Mouse (Mus musculus) midbrain, embryonic 10.5 days (tissue): ENCODE measurements around the gene Cd320. TPM values are rescaled to one million over a fixed set of nuclear protein-coding genes. Genes with fewer than 3 reads are reported as not detected.
"Not testable (repeated sequence)": the region's sequence is repeated elsewhere in the genome, so short reads cannot be mapped to it uniquely, and the experiment has no call there.

Experiments
- DNase-seq: peaks from one replicate; pipeline ENCODE4 v3.0.0-alpha.2; 2017; ENCODE audit warnings: low spot score
- H3K27ac ChIP-seq: fragments of 300-500 bp; sonication (generic); replicated peaks from 2 replicates; pipeline ENCODE4 v1.5.1; 2016; ENCODE audit warnings: mild to moderate bottlenecking
- H3K27me3 ChIP-seq: fragments of 300-500 bp; sonication (generic); 2 replicates; pipeline ENCODE4 v1.6.1; 2016; ENCODE audit warnings: low read depth, mild to moderate bottlenecking; ENCODE audit not compliant: poor library complexity, severe bottlenecking
- H3K36me3 ChIP-seq: fragments of 300-500 bp; sonication (generic); 2 replicates; pipeline ENCODE4 v1.6.1; 2016; ENCODE audit warnings: mild to moderate bottlenecking, moderate library complexity
- H3K4me1 ChIP-seq: fragments of 300-500 bp; sonication (generic); 2 replicates; pipeline ENCODE4 v1.6.1; 2016
- H3K4me3 ChIP-seq: fragments of 300-500 bp; sonication (generic); 2 replicates; pipeline ENCODE4 v1.5.1; 2016; ENCODE audit warnings: mild to moderate bottlenecking, moderate library complexity
- H3K9me3 ChIP-seq: fragments of 300-500 bp; sonication (generic); replicated peaks from 2 replicates; pipeline ENCODE4 v1.6.1; 2016; ENCODE audit warnings: mild to moderate bottlenecking
- WGBS: fragments of 180-500 bp; shearing (Covaris S2); methylation state at CpG from one replicate; pipeline ENCODE4 v1.1.7; 2016; 5-methylcytosine and 5-hydroxymethylcytosine counted together
- microRNA-seq: library from miRNA; unstranded; fragments of <30 nt; microRNA quantifications from one replicate; pipeline ENCODE4, GENCODE M21; 2017
- polyA plus RNA-seq: library from polyadenylated mRNA; unstranded; fragments of >200 nt; fragmentation: Nextera tagmentation; extraction: Ambion mirVana; gene quantifications from 2 replicates; pipeline ENCODE4 v1.2.1, GENCODE M21; 2016

The Cd320 gene
- polyA plus RNA-seq, 1 experiment from 2014 or later, result 82.4 TPM

DNA sequence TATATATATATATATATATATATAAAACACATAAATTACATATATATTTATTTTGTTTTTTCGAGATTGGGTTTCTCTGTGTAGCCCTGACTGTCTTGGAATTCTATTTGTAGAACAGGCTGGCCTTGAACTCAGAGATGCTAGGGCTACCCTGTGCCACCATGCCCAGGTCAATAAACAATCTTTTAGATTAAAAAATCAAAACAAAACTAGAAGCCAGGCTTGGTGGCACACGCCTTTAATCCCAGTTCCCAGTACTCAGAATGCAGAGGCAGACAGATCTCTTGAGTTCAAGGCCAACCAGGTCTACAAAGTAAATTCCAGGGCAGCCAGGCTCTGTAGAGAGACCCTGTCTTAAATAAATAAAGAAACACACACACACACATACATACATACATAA lies 48.5 kb downstream of the Cd320 start:
- WGBS, result 64% methylated on average over 2 of the region's 2 CpGs
- Histone ChIP-seq H3K4me3 (no peak overlapping the region), H3K36me3 (peaks cover 13% of the 10 kb centered on the region), H3K27me3 (no peaks in the 10 kb centered on the region), H3K27ac (no peak overlapping the region), H3K9me3 (no peaks in the 10 kb centered on the region), H3K4me1 (peaks cover 19% of the 10 kb centered on the region)
- no peak for DNase-seq

DNA sequence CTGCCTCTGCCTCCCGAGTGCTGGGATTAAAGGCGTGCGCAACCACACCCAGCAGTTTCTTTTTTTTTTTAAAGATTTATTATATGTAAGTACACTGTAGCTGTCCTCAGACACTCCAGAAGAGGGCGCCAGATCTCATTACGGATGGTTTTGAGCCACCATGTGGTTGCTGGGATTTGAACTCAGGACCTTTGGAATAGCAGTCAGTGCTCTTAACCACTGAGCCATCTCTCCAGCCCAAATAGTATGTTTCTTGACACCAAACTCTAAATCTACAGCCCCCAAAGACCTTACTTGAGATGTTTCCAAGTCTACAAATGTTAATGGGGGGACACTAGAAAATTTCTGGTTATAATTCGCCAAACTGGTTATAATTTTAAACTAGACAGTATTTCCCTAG lies 49.0 kb downstream of the Cd320 start:
- H3K4me3 ChIP-seq, H3K27me3 ChIP-seq, H3K27ac ChIP-seq, H3K36me3 ChIP-seq, DNase-seq, H3K9me3 ChIP-seq: not testable (repeated sequence)
- peaks cover 19% of the 10 kb centered on the region for H3K4me1 ChIP-seq
- WGBS, result 70% methylated on average over 6 of the region's 6 CpGs

DNA sequence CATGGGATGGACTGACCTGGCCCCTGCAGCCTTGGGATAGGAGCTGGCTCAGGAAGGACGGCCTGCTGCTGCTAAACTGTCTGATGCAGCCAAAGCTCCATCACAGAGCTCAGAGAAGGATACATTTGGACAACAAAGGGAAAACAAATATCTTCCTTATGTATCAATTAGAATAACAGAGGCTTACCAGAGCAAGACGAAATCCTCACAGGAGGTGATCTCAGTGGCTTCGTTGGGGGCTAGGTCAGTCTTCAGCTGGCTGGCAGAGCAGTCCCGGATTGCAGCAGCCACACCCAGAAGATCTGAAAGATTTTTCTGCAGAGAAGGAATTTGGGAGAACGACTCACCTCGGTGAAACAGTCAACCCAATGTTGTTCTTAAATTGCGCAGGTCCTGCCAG lies 49.5 kb downstream of the Cd320 start:
- Histone ChIP-seq H3K4me3 (no peak overlapping the region), H3K36me3 (0 out of 2 replicates have a peak, but pooled peaks cover 4% of the 10 kb centered on the region), H3K9me3 (no peaks in the 10 kb centered on the region), H3K27me3 (no peaks in the 10 kb centered on the region), H3K27ac (no peak overlapping the region), H3K4me1 (peaks cover 19% of the 10 kb centered on the region)
- no peak for DNase-seq
- 16% methylated on average over 7 of the region's 7 CpGs for WGBS

DNA sequence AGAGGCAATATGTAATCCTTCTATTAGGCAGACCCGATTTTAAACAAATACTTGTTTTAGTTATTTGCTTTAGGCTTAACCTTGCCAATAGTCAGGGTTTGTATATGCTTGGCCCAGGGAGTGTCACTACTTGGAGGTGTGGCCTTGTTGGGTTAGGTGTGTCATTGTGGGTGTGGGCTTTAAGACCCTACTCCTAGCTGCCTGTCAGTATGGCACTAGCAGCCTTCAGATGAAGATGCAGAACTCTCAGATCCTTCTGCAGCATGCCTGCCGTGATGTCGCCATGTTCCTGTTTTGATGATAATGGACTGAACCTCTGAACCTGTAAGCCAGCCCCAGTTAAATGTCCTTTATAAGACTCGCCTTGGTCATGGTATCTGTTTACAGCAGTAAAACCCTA lies 50.1 kb downstream of the Cd320 start:
- H3K9me3 ChIP-seq, H3K36me3 ChIP-seq: not testable (repeated sequence)

DNA sequence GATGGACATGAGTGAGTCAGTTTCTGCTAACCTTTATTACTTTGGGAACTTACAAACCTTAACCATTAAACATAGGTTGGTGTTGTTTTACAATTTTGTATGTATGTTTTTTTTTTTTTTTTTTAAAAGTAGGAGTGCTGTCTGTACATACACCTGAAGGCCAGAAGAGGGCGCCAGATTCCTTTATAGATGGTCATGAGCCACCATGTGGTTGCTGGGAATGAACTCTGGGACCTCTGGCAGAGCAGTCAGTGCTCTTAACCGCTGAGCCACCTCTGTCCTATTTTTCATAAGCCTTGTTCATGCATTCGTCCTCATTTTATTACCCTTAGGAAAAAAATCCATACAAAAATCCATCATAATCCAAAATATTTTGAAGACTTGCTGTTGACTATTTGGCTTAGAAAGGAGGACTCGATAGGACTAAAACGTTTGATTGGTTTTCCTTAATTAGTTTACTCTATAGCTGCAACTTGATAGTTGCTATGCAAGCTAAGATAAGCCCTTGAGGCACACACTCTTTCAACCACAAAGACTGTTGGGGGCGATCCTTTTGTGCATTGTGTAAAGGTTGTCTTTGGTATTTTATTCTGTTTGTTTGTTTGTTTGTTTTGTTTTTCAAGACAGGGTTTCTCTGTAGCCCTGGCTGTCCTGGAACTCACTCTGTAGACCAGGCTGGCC lies 54.4 kb downstream of the Cd320 start:
- no peak overlapping the region for H3K4me3 ChIP-seq
- no peaks in the 10 kb centered on the region for H3K4me1 ChIP-seq
- H3K9me3 ChIP-seq, result no peaks in the 10 kb centered on the region
- H3K36me3 ChIP-seq, result no peaks in the 10 kb centered on the region
- 43% methylated on average over 6 of the region's 6 CpGs for WGBS
- no peaks in the 10 kb centered on the region for H3K27me3 ChIP-seq
- H3K27ac ChIP-seq, result no peak overlapping the region
- DNase-seq, result no peak

More for the DNA sequence above, 50.1 kb downstream of the Cd320 start:
- H3K4me1 ChIP-seq, result peaks cover 15% of the 10 kb centered on the region
- H3K27ac ChIP-seq, H3K4me3 ChIP-seq, H3K27me3 ChIP-seq, DNase-seq: not testable (repeated sequence)
- WGBS, result 76% methylated on average over 4 of the region's 4 CpGs

DNA sequence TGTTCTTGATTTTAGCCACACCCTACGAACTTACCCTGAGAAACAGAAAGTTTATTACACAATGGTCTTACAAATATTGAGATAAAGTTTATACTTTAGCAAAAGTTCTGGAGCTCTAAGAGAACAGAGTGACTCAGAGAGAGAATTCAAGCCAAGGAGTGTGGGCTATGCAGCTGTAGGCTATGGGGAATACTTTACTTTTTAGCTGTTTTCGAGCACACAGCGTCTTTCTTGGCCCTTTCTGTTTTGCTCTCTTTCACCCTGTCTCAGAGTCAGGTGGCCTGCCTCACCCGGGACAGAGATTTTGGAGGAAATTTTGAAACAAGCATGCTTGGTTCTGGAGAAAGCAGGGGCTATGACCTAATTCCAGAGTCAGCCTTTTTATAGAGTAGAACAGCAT lies 55.3 kb downstream of the Cd320 start:
- H3K4me1 ChIP-seq, DNase-seq, H3K4me3 ChIP-seq, H3K27me3 ChIP-seq, H3K36me3 ChIP-seq, H3K9me3 ChIP-seq, H3K27ac ChIP-seq: not testable (repeated sequence)
- 92% methylated on average over 4 of the region's 4 CpGs for WGBS

Small RNA genes within 50 kb of the gene (microRNA-seq; reads per million reads assigned to microRNA genes)
- not detected for gene Gm27740

Other genes starting within 250 kb of the Cd320 start
- gene Zfp414, start 214.0 kb upstream of the Cd320 start, polyA plus RNA-seq, result 54.3 and 67.0 TPM in 2 replicates
- gene Pram1, start 205.0 kb upstream of the Cd320 start, polyA plus RNA-seq, result 0.22 and 0.30 TPM in 2 replicates
- 511 and 521 TPM in 2 replicates for gene Hnrnpm, start 156.2 kb upstream of the Cd320 start, polyA plus RNA-seq
- gene March2, start 124.4 kb upstream of the Cd320 start, polyA plus RNA-seq, result 35.5 and 39.5 TPM in 2 replicates
- gene Rab11b, start 82.6 kb upstream of the Cd320 start, polyA plus RNA-seq, result 363 and 422 TPM in 2 replicates
- gene Angptl4, start 61.3 kb upstream of the Cd320 start, polyA plus RNA-seq, result 17.7 and 20.7 TPM in 2 replicates
- gene Kank3, start 32.6 kb upstream of the Cd320 start, polyA plus RNA-seq, result 24.6 and 29.4 TPM in 2 replicates
- 699 and 827 TPM in 2 replicates for gene Rps28, start 18.5 kb upstream of the Cd320 start, polyA plus RNA-seq
- gene Ndufa7, start 18.5 kb upstream of the Cd320 start, polyA plus RNA-seq, result 496 and 518 TPM in 2 replicates
- gene Gm7029, start 30.7 kb downstream of the Cd320 start, polyA plus RNA-seq, result not detected in 2 replicates
- gene Kifc1, start 47.6 kb downstream of the Cd320 start, polyA plus RNA-seq, result 7.8 and 9.4 TPM in 2 replicates
- gene Platr17, start 62.0 kb downstream of the Cd320 start, polyA plus RNA-seq, result 0.30 TPM in 1 of 2 replicates, not detected in the other
- 77.5 and 82.6 TPM in 2 replicates for gene Daxx, start 66.3 kb downstream of the Cd320 start, polyA plus RNA-seq
- gene Tapbp, start 72.8 kb downstream of the Cd320 start, polyA plus RNA-seq, result 14.9 and 17.3 TPM in 2 replicates
- gene Zbtb22, start 72.8 kb downstream of the Cd320 start, polyA plus RNA-seq, result 23.5 and 24.1 TPM in 2 replicates
- 43.1 and 46.9 TPM in 2 replicates for gene Rgl2, start 86.5 kb downstream of the Cd320 start, polyA plus RNA-seq
- gene Pfdn6, start 97.3 kb downstream of the Cd320 start, polyA plus RNA-seq, result 214 and 240 TPM in 2 replicates
- gene Wdr46, start 97.6 kb downstream of the Cd320 start, polyA plus RNA-seq, result 47.8 and 52.5 TPM in 2 replicates
- gene B3galt4, start 108.4 kb downstream of the Cd320 start, polyA plus RNA-seq, result 4.1 and 6.4 TPM in 2 replicates
- 53.5 and 61.0 TPM in 2 replicates for gene Vps52, start 112.7 kb downstream of the Cd320 start, polyA plus RNA-seq
- gene Rps18, start 112.9 kb downstream of the Cd320 start, polyA plus RNA-seq, result 1,339 and 1,576 TPM in 2 replicates
- gene H2-K1, start 157.3 kb downstream of the Cd320 start, polyA plus RNA-seq, result 45.7 and 50.3 TPM in 2 replicates
- gene Ring1, start 181.6 kb downstream of the Cd320 start, polyA plus RNA-seq, result 13.8 and 15.3 TPM in 2 replicates
- 120 and 128 TPM in 2 replicates for gene H2-Ke6, start 185.0 kb downstream of the Cd320 start, polyA plus RNA-seq
- gene Slc39a7, start 188.6 kb downstream of the Cd320 start, polyA plus RNA-seq, result 221 and 227 TPM in 2 replicates
- 54.0 and 56.9 TPM in 2 replicates for gene Rxrb, start 188.7 kb downstream of the Cd320 start, polyA plus RNA-seq
- 0.92 and 1.1 TPM in 2 replicates for gene Col11a2, start 196.3 kb downstream of the Cd320 start, polyA plus RNA-seq
- gene H2-Oa, start 249.2 kb downstream of the Cd320 start, polyA plus RNA-seq, result 0.37 and 0.50 TPM in 2 replicates